Mouse (Mus musculus): ENCODE measurements around the gene Tcf7l1.

DNA sequence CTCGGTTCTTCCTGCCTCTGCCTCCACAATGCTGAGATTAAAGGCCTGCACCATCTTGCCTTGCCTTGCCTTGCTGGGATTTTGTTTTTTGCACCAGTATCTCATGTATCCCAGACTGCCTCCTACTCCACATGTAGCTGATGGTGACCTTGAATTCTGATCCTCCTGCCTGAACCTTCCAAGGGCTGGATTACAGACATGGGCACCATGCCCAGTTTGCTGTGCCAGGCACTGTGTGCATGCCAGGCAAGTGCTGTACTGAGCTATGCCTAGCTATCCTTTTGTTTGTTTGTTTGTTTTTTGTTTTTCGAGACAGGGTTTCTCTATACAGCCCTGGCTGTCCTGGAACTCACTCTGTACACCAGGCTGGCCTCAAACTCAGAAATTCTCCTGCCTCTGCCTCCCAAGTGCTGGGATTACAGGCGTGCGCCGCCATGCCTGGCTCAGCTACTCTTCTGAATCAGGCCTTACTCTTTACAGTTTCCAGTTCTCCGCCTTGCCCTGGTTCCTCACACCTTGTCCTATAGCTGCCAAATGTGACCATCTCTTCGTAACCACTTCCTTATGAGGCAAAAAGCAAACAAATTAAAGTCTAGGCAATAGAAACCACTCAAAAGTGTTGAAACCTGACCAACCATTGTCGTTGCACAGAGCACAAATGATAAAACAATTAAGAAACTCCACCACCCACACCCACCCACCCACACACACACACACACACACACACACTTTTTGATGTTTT, 165.2 kb downstream of the Tcf7l1 start:
- TF ChIP-seq CTCF (IDR thresholded peaks at IDR 0.05; ENCODE audit: borderline replicate concordance, insufficient read depth, low read depth, low read length) (no peak), POLR2A (IDR thresholded peaks at IDR 0.05; ENCODE audit: borderline replicate concordance, insufficient read depth, low read length) (no peak)

Data from cerebellum, adult 2 months (tissue).